Mouse (Mus musculus): Measurements from ENCODE around the gene Tbl3. TPM values are rescaled to one million over a fixed set of nuclear protein-coding genes. Genes with fewer than 3 reads are reported as not detected.

Tbl3 gene
- polyA plus RNA-seq, 1 experiment from 2014 or later: 71.4 TPM

DNA sequence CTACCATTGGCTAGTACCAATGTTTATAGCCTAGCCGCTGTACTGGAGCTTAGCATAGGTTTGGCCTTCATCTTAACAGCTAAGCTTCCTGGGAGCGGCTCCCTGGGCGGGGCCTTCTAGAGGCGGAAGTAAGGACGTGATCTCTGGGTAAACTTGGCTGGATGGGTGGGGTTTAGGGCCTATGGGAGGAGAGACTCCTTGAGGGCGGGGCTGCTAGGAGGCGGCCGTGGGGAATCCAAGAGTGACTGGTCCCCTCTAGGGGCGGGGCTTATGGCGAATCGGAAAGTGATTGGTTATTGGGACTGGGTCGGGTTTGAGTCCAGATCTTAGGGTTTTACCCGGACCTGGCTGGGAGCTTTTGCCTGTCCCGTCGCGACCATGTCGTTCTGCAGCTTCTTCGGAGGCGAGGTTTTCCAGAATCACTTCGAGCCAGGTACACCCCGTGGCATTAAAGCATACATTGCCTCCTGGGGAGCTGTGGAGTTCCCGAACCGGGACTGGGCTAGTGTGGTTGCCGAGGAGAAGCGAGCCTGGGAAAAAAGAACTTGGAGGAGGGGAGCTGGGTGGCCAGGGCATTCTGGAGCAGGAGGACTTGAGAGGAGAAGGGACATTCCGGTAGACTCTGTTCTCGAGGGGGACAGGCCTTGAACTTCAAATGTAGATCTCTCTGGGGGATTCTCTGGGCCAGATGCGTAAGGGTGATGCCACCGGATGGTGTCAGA, 29.0 kb upstream of the Tbl3 start, which contains the start of gene Msrb1:
TSS of gene Msrb1 (plus strand) at position 313 of the 722 bp plus-strand sequence.
- H3K36me3 ChIP-seq (replicated peaks): no peaks in the 10 kb centered on the region

GRCm38 (mm10) chr17:24735446-24735845, 28.0 kb upstream of the Tbl3 start:
- Histone ChIP-seq H3K4me1 (peaks cover 18% of the 10 kb centered on the region), H3K27ac (no peak overlapping the region), H3K27me3 (replicated peaks) (no peaks in the 10 kb centered on the region), H3K36me3 (replicated peaks) (no peaks in the 10 kb centered on the region), H3K9ac (no peak overlapping the region), H3K9me3 (no peaks in the 10 kb centered on the region), H3K4me3 (no peak overlapping the region), H3K4me2 (peak overlapping the region; percentile 82; the same call in 1 of the 2 replicates)
- 78% methylated on average over 7 of the region's 7 CpGs for WGBS
- ATAC-seq (replicated peaks): no peak

More for the DNA sequence above, 29.0 kb upstream of the Tbl3 start, which contains the start of gene Msrb1:
- Histone ChIP-seq H3K27me3 (replicated peaks) (no peaks in the 10 kb centered on the region), H3K27ac (peak within 1 kb of the TSS; percentile 27; the same call in 1 of the 2 replicates), H3K4me1 (peaks cover 18% of the 10 kb centered on the region), H3K9me3 (no peaks in the 10 kb centered on the region), H3K4me2 (peak within 1 kb of the TSS; percentile 82), H3K4me3 (peak within 1 kb of the TSS; percentile 49), H3K9ac (peak within 1 kb of the TSS; percentile 58)
- ATAC-seq (replicated peaks): peak; percentile 96
- 1% methylated on average over 29 of the region's 29 CpGs for WGBS

- WGBS: 91% methylated on average over 1 of the region's 1 CpGs
- H3K36me3 ChIP-seq (replicated peaks): no peaks in the 10 kb centered on the region
- H3K27me3 ChIP-seq (replicated peaks): no peaks in the 10 kb centered on the region
- no peak overlapping the region for H3K4me3 ChIP-seq
- no peak overlapping the region for H3K27ac ChIP-seq
- peaks cover 18% of the 10 kb centered on the region for H3K4me1 ChIP-seq
- H3K9me3 ChIP-seq: no peaks in the 10 kb centered on the region
- no peak overlapping the region for H3K4me2 ChIP-seq
- no peak for ATAC-seq (replicated peaks)
- H3K9ac ChIP-seq: no peak overlapping the region
Measured at GRCm38 (mm10) chr17:24734513-24734912, 27.1 kb upstream of the Tbl3 start.

DNA sequence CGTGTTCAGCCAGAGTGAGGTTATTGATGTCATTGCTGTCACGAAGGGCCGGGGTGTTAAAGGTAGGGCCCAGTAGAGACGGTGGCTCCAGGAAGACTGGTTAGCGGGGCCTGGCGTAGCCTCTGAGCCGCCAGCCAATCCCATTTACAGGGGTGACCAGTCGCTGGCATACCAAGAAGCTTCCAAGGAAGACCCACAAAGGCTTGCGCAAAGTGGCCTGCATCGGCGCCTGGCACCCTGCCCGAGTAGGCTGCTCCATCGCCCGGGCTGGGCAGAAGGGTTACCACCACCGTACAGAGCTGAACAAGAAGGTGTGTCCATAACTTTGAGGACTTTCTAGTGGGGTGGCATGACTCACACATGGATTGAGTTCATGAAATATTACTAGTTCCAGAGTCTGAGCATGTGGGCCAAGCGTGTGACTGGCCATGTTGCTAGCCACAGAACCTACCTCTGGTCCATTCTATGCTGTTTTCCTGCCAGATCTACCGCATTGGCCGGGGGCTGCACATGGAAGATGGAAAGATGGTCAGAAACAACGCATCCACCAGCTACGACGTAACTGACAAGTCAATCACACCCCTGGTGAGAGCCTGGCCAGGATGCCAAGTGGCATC, 26.1 kb upstream of the Tbl3 start:
- no peak overlapping the region for H3K27ac ChIP-seq
- H3K9me3 ChIP-seq: no peaks in the 10 kb centered on the region
- H3K4me1 ChIP-seq: peaks cover 18% of the 10 kb centered on the region
- no peak overlapping the region for H3K4me2 ChIP-seq
- H3K9ac ChIP-seq: no peak overlapping the region; the same call in 1 of the 2 replicates
- ATAC-seq (replicated peaks): no peak
- H3K4me3 ChIP-seq: no peak overlapping the region
- 88% methylated on average over 21 of the region's 21 CpGs for WGBS
- H3K27me3 ChIP-seq (replicated peaks): no peaks in the 10 kb centered on the region; the same call in 1 of the 2 replicates
- H3K36me3 ChIP-seq (replicated peaks): no peaks in the 10 kb centered on the region

DNA sequence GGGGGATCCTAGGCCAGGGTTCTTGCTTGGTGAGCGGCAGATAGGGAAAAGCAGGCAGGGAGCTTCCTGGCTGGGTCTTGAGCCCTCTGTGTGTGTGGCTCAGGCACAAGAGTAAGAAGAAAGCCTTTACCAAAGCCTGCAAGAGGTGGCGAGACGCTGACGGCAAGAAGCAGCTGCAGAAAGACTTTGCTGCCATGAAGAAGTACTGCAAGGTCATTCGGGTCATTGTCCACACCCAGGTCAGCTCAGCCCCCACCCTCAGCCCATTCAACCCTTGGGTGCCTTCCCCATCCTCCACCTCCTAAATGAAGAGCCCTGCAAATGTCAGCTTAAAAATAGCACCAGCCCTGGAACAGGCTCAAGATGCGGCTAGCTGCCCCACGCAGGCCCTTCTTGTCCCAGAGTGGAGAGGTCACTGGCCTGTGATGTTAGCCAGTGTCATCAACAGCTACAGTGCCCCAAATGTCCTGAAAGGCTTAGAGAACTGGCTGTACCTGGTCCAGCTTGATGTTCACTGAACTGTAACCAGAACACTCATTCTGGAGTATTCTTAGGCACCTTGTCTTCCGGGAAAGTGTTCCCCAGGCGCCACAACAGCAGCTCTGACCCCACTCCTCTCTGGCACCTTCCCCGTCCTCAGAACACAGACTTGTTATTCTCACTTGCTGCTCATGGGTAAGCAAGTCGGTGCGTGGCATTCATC, 24.9 kb upstream of the Tbl3 start:
- no peak overlapping the region for H3K4me2 ChIP-seq
- no peaks in the 10 kb centered on the region for H3K9me3 ChIP-seq
- no peak overlapping the region for H3K4me3 ChIP-seq
- no peak for ATAC-seq (replicated peaks)
- peaks cover 14% of the 10 kb centered on the region for H3K4me1 ChIP-seq
- no peak overlapping the region for H3K27ac ChIP-seq
- 81% methylated on average over 12 of the region's 12 CpGs for WGBS
- peaks cover 7% of the 10 kb centered on the region for H3K27me3 ChIP-seq (replicated peaks)
- H3K9ac ChIP-seq: no peak overlapping the region
- no peaks in the 10 kb centered on the region for H3K36me3 ChIP-seq (replicated peaks)

DNA sequence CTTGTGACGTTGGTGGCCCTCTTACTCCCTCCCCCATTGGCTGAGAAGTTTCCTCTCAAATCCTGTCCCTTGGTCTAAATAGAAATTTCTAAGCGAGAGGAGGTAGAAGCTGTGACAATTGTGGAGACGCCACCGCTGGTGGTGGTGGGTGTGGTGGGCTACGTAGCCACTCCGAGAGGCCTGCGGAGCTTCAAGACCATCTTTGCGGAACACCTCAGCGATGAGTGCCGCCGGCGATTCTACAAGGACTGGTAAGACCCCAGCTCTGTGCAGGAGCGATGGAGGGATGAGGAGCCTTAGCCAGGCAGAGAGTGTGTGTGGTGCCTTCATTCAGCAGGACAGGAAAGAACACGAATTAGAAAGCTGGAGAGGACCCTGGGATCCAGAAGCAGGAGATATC, 23.3 kb upstream of the Tbl3 start:
- H3K4me2 ChIP-seq: no peak overlapping the region
- WGBS: 84% methylated on average over 14 of the region's 14 CpGs
- H3K27me3 ChIP-seq (replicated peaks): peaks cover 9% of the 10 kb centered on the region
- H3K36me3 ChIP-seq (replicated peaks): no peaks in the 10 kb centered on the region
- no peaks in the 10 kb centered on the region for H3K9me3 ChIP-seq
- no peak overlapping the region for H3K27ac ChIP-seq
- H3K4me1 ChIP-seq: peaks cover 1% of the 10 kb centered on the region; the same call in 1 of the 2 replicates
- ATAC-seq (replicated peaks): no peak
- no peak overlapping the region for H3K9ac ChIP-seq
- H3K4me3 ChIP-seq: no peak overlapping the region

- H3K27me3 ChIP-seq (replicated peaks): peaks cover 9% of the 10 kb centered on the region
- WGBS: 80% methylated on average over 6 of the region's 6 CpGs
- ATAC-seq (replicated peaks): no peak
- peaks cover 3% of the 10 kb centered on the region; the same call in 1 of the 2 replicates for H3K4me1 ChIP-seq
- no peak overlapping the region for H3K9ac ChIP-seq
- no peaks in the 10 kb centered on the region for H3K36me3 ChIP-seq (replicated peaks)
- no peak overlapping the region for H3K4me2 ChIP-seq
- no peak overlapping the region for H3K4me3 ChIP-seq
- no peak overlapping the region for H3K27ac ChIP-seq
- H3K9me3 ChIP-seq: no peaks in the 10 kb centered on the region
Measured at GRCm38 (mm10) chr17:24729067-24729466, 21.6 kb upstream of the Tbl3 start.

- Histone ChIP-seq H3K9ac (no peak overlapping the region), H3K4me3 (no peak overlapping the region), H3K9me3 (no peaks in the 10 kb centered on the region), H3K27ac (no peak overlapping the region), H3K36me3 (replicated peaks) (no peaks in the 10 kb centered on the region), H3K27me3 (replicated peaks) (peaks cover 9% of the 10 kb centered on the region), H3K4me1 (peaks cover 11% of the 10 kb centered on the region), H3K4me2 (no peak overlapping the region)
- WGBS: 74% methylated on average over 17 of the region's 17 CpGs
- ATAC-seq (replicated peaks): no peak
Measured at GRCm38 (mm10) chr17:24728184-24728583, 20.7 kb upstream of the Tbl3 start.

GRCm38 (mm10) chr17:24727618-24728017, 20.2 kb upstream of the Tbl3 start, which contains the start of gene Rpl3l:
TSS of gene Rpl3l (plus strand) at chr17:24727820.
- WGBS: 70% methylated on average over 2 of the region's 2 CpGs
- H3K4me3 ChIP-seq: no peak within 1 kb of the TSS
- ATAC-seq (replicated peaks): no peak
- H3K9ac ChIP-seq: no peak within 1 kb of the TSS
- H3K9me3 ChIP-seq: no peaks in the 10 kb centered on the region
- H3K36me3 ChIP-seq (replicated peaks): no peaks in the 10 kb centered on the region
- no peak within 1 kb of the TSS for H3K4me2 ChIP-seq
- H3K27me3 ChIP-seq (replicated peaks): peaks cover 9% of the 10 kb centered on the region
- H3K27ac ChIP-seq: no peak within 1 kb of the TSS
- peaks cover 16% of the 10 kb centered on the region for H3K4me1 ChIP-seq

DNA sequence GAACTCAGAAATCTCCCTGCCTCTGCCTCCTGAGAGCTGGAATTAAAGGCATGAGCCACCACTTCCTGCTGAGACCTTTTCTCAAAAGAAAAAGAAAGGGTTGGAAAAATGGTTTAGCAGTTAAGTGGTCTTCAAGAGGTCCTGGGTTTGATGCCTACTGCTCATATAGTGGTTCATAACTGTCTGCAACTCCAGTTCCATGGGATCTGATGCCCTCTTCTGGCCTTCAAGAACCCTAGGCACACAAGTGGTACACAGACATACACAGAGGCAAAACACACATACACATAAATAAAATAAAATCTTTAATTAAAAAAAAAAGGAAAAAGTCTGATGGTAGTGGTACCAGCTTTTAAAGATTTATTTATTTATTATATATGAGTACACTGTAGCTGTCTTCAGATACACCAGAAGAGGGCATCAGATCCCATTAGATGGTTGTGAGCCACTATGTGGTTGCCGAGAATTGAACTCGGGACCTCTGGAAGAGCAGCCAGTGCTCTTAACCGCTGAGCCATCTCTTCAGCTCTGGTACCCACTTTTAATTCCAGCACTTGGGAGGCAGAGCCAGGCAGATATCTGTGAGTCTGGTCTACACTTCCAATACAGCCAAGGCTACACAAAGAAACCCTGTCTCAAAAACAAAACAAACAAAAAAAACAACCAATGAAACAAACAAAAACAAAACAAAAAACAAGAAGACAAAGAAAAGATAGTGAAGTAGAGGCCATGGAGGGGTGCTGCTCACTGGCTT, 18.4 kb upstream of the Tbl3 start:
- Histone ChIP-seq H3K4me3 (no peak overlapping the region), H3K9ac (no peak overlapping the region), H3K27ac (no peak overlapping the region), H3K4me1 (peaks cover 32% of the 10 kb centered on the region), H3K9me3 (no peaks in the 10 kb centered on the region), H3K36me3 (replicated peaks) (peaks cover 10% of the 10 kb centered on the region), H3K4me2 (no peak overlapping the region), H3K27me3 (replicated peaks) (peaks cover 9% of the 10 kb centered on the region)
- WGBS: 74% methylated on average over 3 of the region's 3 CpGs
- no peak for ATAC-seq (replicated peaks)

GRCm38 (mm10) chr17:24724184-24724583, 16.7 kb upstream of the Tbl3 start, which contains the start of gene Ndufb10:
TSS of gene Ndufb10 (minus strand) at chr17:24724478.
- H3K9ac ChIP-seq: peak within 1 kb of the TSS; percentile 94
- H3K4me2 ChIP-seq: peak within 1 kb of the TSS; percentile 70
- peaks cover 34% of the 10 kb centered on the region for H3K4me1 ChIP-seq
- peak within 1 kb of the TSS; percentile 93 for H3K4me3 ChIP-seq
- WGBS: under 1% methylated on average over 30 of the region's 30 CpGs
- peak within 1 kb of the TSS; percentile 88 for H3K27ac ChIP-seq
- H3K27me3 ChIP-seq (replicated peaks): peaks cover 9% of the 10 kb centered on the region
- H3K36me3 ChIP-seq (replicated peaks): peaks cover 10% of the 10 kb centered on the region
- peak; percentile 74 for ATAC-seq (replicated peaks)
- no peaks in the 10 kb centered on the region for H3K9me3 ChIP-seq

DNA sequence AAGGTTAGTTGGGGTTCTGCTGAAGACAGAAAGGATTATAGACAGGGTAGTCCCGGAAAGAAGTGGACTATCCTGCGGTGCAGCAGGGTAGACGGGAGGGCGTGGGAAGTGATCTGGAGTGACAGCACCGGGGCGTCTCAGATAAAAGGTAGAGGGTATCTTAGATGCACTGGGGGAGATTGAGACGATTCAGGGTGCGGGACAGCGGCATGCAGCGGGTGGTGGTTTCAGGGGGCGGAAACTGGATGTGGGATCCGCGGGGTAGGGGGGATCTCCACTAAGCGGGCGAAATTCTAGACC, 16.4 kb upstream of the Tbl3 start:
- Histone ChIP-seq H3K4me3 (peak overlapping the region; percentile 93), H3K9me3 (no peaks in the 10 kb centered on the region), H3K4me2 (peak overlapping the region; percentile 70), H3K36me3 (replicated peaks) (peaks cover 10% of the 10 kb centered on the region), H3K27me3 (replicated peaks) (peaks cover 9% of the 10 kb centered on the region), H3K27ac (peak overlapping the region; percentile 88), H3K4me1 (peaks cover 38% of the 10 kb centered on the region), H3K9ac (peak overlapping the region; percentile 94)
- no peak; the same call in 1 of the 2 replicates for ATAC-seq (replicated peaks)
- WGBS: under 1% methylated on average over 15 of the region's 15 CpGs

All from midbrain, embryonic 15.5 days (tissue).